10 mouse cellular contexts compared by ENCODE assay signal in the genomic region with DNA sequence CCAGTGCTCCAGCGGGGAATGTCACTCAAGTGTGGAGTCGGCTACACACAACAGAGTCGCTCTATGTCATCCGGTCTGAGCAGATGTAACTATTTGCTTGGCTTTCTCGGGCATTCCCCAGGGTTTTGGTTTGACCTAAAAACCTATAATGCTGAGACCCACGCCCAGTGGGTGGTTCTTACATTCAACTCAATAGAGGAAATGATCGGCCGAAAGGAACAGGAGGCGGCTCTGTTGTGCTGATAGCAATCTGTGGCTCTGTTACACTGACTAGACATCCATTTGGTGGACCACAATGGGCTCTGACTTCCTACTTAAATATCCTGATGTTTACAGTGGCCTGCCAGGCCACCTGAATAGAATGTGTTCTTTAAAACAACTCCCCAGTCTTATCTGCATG. TPM values are rescaled to one million over a fixed set of nuclear protein-coding genes. Genes with fewer than 3 reads are reported as not detected.
A peak's percentile ranks its signal among the peaks of the same experiment; 100 is the strongest.
DNase-seq lines count a peak whose midpoint lies in the region; ATAC-seq and TF ChIP-seq lines count a peak whose summit lies in the region.
"Had no signal": no experiment of that assay in that cellular context is flagged by ENCODE, and none has a peak within 500 bp of the region (broad histone marks: within the 10 kb centered on the region; RNA-seq: fewer than 3 reads in every experiment).

No protein-coding gene starts in this region.

- WGBS in heart, adult 2 months = 48% methylated on average over 9 of the region's 9 CpGs
- 59% methylated on average over 9 of the region's 9 CpGs for WGBS in heart, embryonic 11.5 days (ENCODE audit: insufficient replicate concordance)

- peaks cover 6% of the 10 kb centered on the region for H3K4me1 ChIP-seq in heart, adult 2 months (ENCODE audit: control insufficient read depth, insufficient read depth, low read length)
- no peaks in the 10 kb centered on the region for H3K4me1 ChIP-seq in heart, embryonic 11.5 days (ENCODE audit: control insufficient read depth, insufficient read depth, low read length)

- no peak for TF ChIP-seq CTCF in heart, adult 2 months (IDR thresholded peaks at IDR 0.05)

- H3K4me3 ChIP-seq in heart, adult 2 months = peak overlapping the region; percentile 50
- no peak overlapping the region for H3K4me3 ChIP-seq in heart, embryonic 11.5 days (ENCODE audit: low read depth, low read length)

- H3K4me2 ChIP-seq in heart, embryonic 11.5 days = no peak overlapping the region

- no peaks in the 10 kb centered on the region for H3K27me3 ChIP-seq in heart, adult 2 months (ENCODE audit: control insufficient read depth, insufficient read depth, low read length)
- no peaks in the 10 kb centered on the region for H3K27me3 ChIP-seq in heart, embryonic 11.5 days (ENCODE audit: control insufficient read depth, insufficient read depth, low read length)

- no peak for ATAC-seq in heart, embryonic 11.5 days (replicated peaks; ENCODE audit: insufficient number of reproducible peaks, low FRiP score, low TSS enrichment)
- peak; percentile 88 to 90 for ATAC-seq in hematopoietic stem cell, adult 5-6 weeks (replicated peaks in 1 of 2; ENCODE audit: insufficient read depth in 1 of 2, low FRiP score in 2 of 2, low TSS enrichment in 1 of 2, low read depth in 1 of 2, poor library complexity in 2 of 2, severe bottlenecking in 2 of 2)
- peak; percentile 79 for ATAC-seq in megakaryocyte, adult 5-6 weeks (ENCODE audit: poor library complexity, severe bottlenecking)

- 0 out of 2 replicates have a peak, but pooled peaks have one; percentile 22 for TF ChIP-seq POLR2A in heart, adult 2 months (IDR thresholded peaks at IDR 0.05; ENCODE audit: insufficient read depth, low read depth, low read length)

- TF ChIP-seq EP300 in heart, adult 2 months (IDR thresholded peaks at IDR 0.05; ENCODE audit: insufficient read depth, low read depth, low read length) = peak; percentile 79

- H3K9me3 ChIP-seq in heart, embryonic 11.5 days (replicated peaks; ENCODE audit: control insufficient read depth, low read length) = no peaks in the 10 kb centered on the region
- H3K9me3 ChIP-seq: G1E had no signal

- H3K79me2 ChIP-seq in heart, adult 2 months (replicated peaks; ENCODE audit: control insufficient read depth, insufficient read depth, low read length) = no peaks in the 10 kb centered on the region

- peaks cover 13% of the 10 kb centered on the region for H3K36me3 ChIP-seq in heart, adult 2 months (ENCODE audit: control insufficient read depth, insufficient read depth, low read length)
- H3K36me3 ChIP-seq in heart, embryonic 11.5 days (ENCODE audit: control insufficient read depth, insufficient read depth, low read length) = no peaks in the 10 kb centered on the region
- H3K36me3 ChIP-seq: G1E had no signal

- intact Hi-C loops in heart, adult 2 months (cut with DNase I) = loop anchor here (2.0 kb wide), 1 partner anchor 27 kb away; no protein-coding TSS in a partner anchor

- peak overlapping the region; percentile 93 for H3K27ac ChIP-seq in heart, adult 2 months
- no peak overlapping the region for H3K27ac ChIP-seq in heart, embryonic 11.5 days (ENCODE audit: low read depth, low read length)

- peak; percentile 38 to 75 for DNase-seq in heart, adult 2 months
- DNase-seq in T-cell, adult 2 months (ENCODE audit: low spot score) = peak; percentile 57
- no peak for DNase-seq in frontal cortex, postnatal 14 days (ENCODE audit: low spot score in 2 of 2)
- DNase-seq in right cerebral cortex, postnatal 4 days = no peak
- DNase-seq in spleen, adult 12 weeks (ENCODE audit: low spot score) = no peak
- DNase-seq: cerebellum, adult 11-12 months had no signal

- no peak overlapping the region for H3K9ac ChIP-seq in heart, adult 2 months (ENCODE audit: low read depth, low read length)
- H3K9ac ChIP-seq in heart, embryonic 11.5 days (ENCODE audit: low read depth, low read length) = no peak overlapping the region

RNA-seq across cellular contexts. Expression of gene Fam124b, which starts 4.4 kb away (rescaled TPM):
- 1 to 10 TPM in 1 of 2 experiments, under 1 TPM in 1; 0.78 to 2.9 TPM for total RNA-seq in heart, adult 2 months (2021)
- polyA plus RNA-seq in heart, adult 2 months (2012; rRNA removed) = 0.68 and 1.4 TPM in 2 replicates
- polyA plus RNA-seq in heart, embryonic 11.5 days (2014; fragmentation: Nextera tagmentation; extraction: Ambion mirVana) = 0.26 and 0.27 TPM in 2 replicates
- 0.31 TPM in 1 of 2 replicates, not detected in the other for total RNA-seq in hematopoietic stem cell, adult 5-6 weeks (2017)
- 0.43 TPM in 1 of 2 replicates, not detected in the other for total RNA-seq in megakaryocyte, adult 5-6 weeks (2015)
- not detected in 2 replicates for total RNA-seq in megakaryocyte, adult 5-6 weeks (2017)
- polyA plus RNA-seq: G1E had no signal

Comparison
In these comparisons a context has a peak if more than half of its experiments do, and no peak if none do; other contexts are left out.
1. DNase-seq: peak in heart, adult 2 months (2 of 2) and T-cell, adult 2 months (single experiment); none in frontal cortex, postnatal 14 days (0 of 2), right cerebral cortex, postnatal 4 days (single experiment) and spleen, adult 12 weeks (single experiment).